Mouse (Mus musculus): ENCODE data around the gene Olfr1274-ps. TPM values are rescaled to one million over a fixed set of nuclear protein-coding genes. Genes with fewer than 3 reads are reported as not detected.
"Not testable (repeated sequence)": the region's sequence is repeated elsewhere in the genome, so short reads cannot be mapped to it uniquely, and the experiment has no call there.

Olfr1274-ps gene
- not detected for total RNA-seq (2021)

- DNase-seq; intact Hi-C loops (cut with DNase I): not testable (repeated sequence)
Observed at GRCm38 (mm10) chr2:90398633-90399107, at the start of gene Olfr1274-ps. TSS of gene Olfr1274-ps (plus strand) at chr2:90398683.

- DNase-seq; intact Hi-C loops (cut with DNase I): not testable (repeated sequence)
Observed at GRCm38 (mm10) chr2:90351047-90351446, 47.4 kb upstream of the Olfr1274-ps start.

GRCm38 (mm10) chr2:90351540-90351939 is 46.9 kb upstream of the Olfr1274-ps start:
- DNase-seq; intact Hi-C loops (cut with DNase I): not testable (repeated sequence)

GRCm38 (mm10) chr2:90359229-90359628 is 39.3 kb upstream of the Olfr1274-ps start:
- DNase-seq; intact Hi-C loops (cut with DNase I): not testable (repeated sequence)

GRCm38 (mm10) chr2:90360199-90360598 is 38.3 kb upstream of the Olfr1274-ps start:
- DNase-seq; intact Hi-C loops (cut with DNase I): not testable (repeated sequence)

- DNase-seq; intact Hi-C loops (cut with DNase I): not testable (repeated sequence)
Observed at GRCm38 (mm10) chr2:90414110-90414821, 15.8 kb downstream of the Olfr1274-ps start.

GRCm38 (mm10) chr2:90422282-90422681 is 23.8 kb downstream of the Olfr1274-ps start:
- DNase-seq; intact Hi-C loops (cut with DNase I): not testable (repeated sequence)

- intact Hi-C loops (cut with DNase I); DNase-seq: not testable (repeated sequence)
Observed at GRCm38 (mm10) chr2:90424937-90425336, 26.5 kb downstream of the Olfr1274-ps start.

GRCm38 (mm10) chr2:90428988-90429717 is 30.7 kb downstream of the Olfr1274-ps start:
- DNase-seq; intact Hi-C loops (cut with DNase I): not testable (repeated sequence)

GRCm38 (mm10) chr2:90429782-90430181 is 31.3 kb downstream of the Olfr1274-ps start:
- intact Hi-C loops (cut with DNase I); DNase-seq: not testable (repeated sequence)

GRCm38 (mm10) chr2:90437453-90437852 is 39.0 kb downstream of the Olfr1274-ps start:
- intact Hi-C loops (cut with DNase I); DNase-seq: not testable (repeated sequence)

GRCm38 (mm10) chr2:90440169-90440568 is 41.7 kb downstream of the Olfr1274-ps start:
- DNase-seq; intact Hi-C loops (cut with DNase I): not testable (repeated sequence)

- intact Hi-C loops (cut with DNase I), result not testable (repeated sequence)
Observed at GRCm38 (mm10) chr2:90441811-90442210, 43.3 kb downstream of the Olfr1274-ps start.

GRCm38 (mm10) chr2:90443811-90444210 is 45.3 kb downstream of the Olfr1274-ps start:
- intact Hi-C loops (cut with DNase I), result no loop called here
- DNase-seq, result no peak

More at GRCm38 (mm10) chr2:90441811-90442210, 43.3 kb downstream of the Olfr1274-ps start:
- not testable (repeated sequence) for DNase-seq

- intact Hi-C loops (cut with DNase I), result no loop called here
- no peak for DNase-seq
Observed at GRCm38 (mm10) chr2:90448967-90449740, 50.7 kb downstream of the Olfr1274-ps start.

- intact Hi-C loops (cut with DNase I), result no loop called here
- no peak for DNase-seq
Observed at GRCm38 (mm10) chr2:90452380-90452779, 53.9 kb downstream of the Olfr1274-ps start.
